Mouse (Mus musculus) intestine, embryonic 16.5 days (tissue): ENCODE measurements around the gene Mrps11. TPM values are rescaled to one million over a fixed set of nuclear protein-coding genes. Genes with fewer than 3 reads are reported as not detected.

ENCODE experiments used
- ATAC-seq: fragments of 200-750 bp; cut with Nextera tagmentation; 2 replicates; pipeline ENCODE4 v1.8.0; 2017; ENCODE audit warnings: moderate TSS enrichment, moderate library complexity
- H3K27ac ChIP-seq: fragments of 300-500 bp; sonication (generic); 2 replicates; pipeline ENCODE4 v1.5.1; 2014; ENCODE audit warnings: mild to moderate bottlenecking, low read length
- H3K27me3 ChIP-seq: fragments of 300-500 bp; sonication (generic); replicated peaks from 2 replicates; pipeline ENCODE4 v1.6.1; 2014; ENCODE audit warnings: low read length, control low read depth, mixed read lengths; ENCODE audit not compliant: control insufficient read depth, insufficient read depth
- H3K36me3 ChIP-seq: fragments of 300-500 bp; sonication (generic); 2 replicates; pipeline ENCODE4 v1.6.1; 2014; ENCODE audit warnings: low read length, control low read depth; ENCODE audit not compliant: control insufficient read depth, insufficient read depth
- H3K4me1 ChIP-seq: fragments of 300-500 bp; sonication (generic); 2 replicates; pipeline ENCODE4 v1.6.1; 2014; ENCODE audit warnings: low read length, control low read depth, mixed read lengths; ENCODE audit not compliant: control insufficient read depth, insufficient read depth
- H3K4me2 ChIP-seq: fragments of 300-500 bp; sonication (generic); 2 replicates; pipeline ENCODE4 v1.6.1; 2014; ENCODE audit warnings: low read depth, low read length, control low read depth
- H3K4me3 ChIP-seq: fragments of 300-500 bp; sonication (generic); 2 replicates; pipeline ENCODE4 v1.5.1; 2014; ENCODE audit warnings: mild to moderate bottlenecking, low read length
- H3K9ac ChIP-seq: fragments of 300-500 bp; sonication (generic); 2 replicates; pipeline ENCODE4 v1.6.1; 2014; ENCODE audit warnings: low read depth, low read length
- H3K9me3 ChIP-seq: fragments of 300-500 bp; sonication (generic); 2 replicates; pipeline ENCODE4 v1.6.1; 2016; ENCODE audit warnings: low read length, control low read depth; ENCODE audit not compliant: control insufficient read depth
- WGBS: fragments of 180-500 bp; shearing (Covaris S2); extraction: QIAGEN DNeasy Blood & Tissue Kit; methylation state at CpG from one replicate; pipeline ENCODE4 v1.1.7; 2014; 5-methylcytosine and 5-hydroxymethylcytosine counted together
- polyA plus RNA-seq: library from polyadenylated mRNA; unstranded; fragments of >200 nt; fragmentation: Nextera tagmentation; extraction: Ambion mirVana; gene quantifications from 2 replicates; pipeline ENCODE4 v1.2.1, GENCODE M21; 2015

Gene Mrps11
- polyA plus RNA-seq: 57.1 and 66.9 TPM in 2 replicates

GRCm38 (mm10) chr7:78782639-78783581, at the start of gene Mrps11, which contains the start of gene Mrpl46:
Gene Mrps11, plus strand, starts transcription at chr7:78783119.
Gene Mrpl46, minus strand, starts transcription at chr7:78783531.
- Histone ChIP-seq H3K9ac (peak within 1 kb of the TSS; percentile 85), H3K27me3 (no peaks in the 10 kb centered on the region), H3K36me3 (no peaks in the 10 kb centered on the region), H3K4me2 (peak within 1 kb of the TSS; percentile 65), H3K27ac (no peak within 1 kb of the TSS), H3K9me3 (no peaks in the 10 kb centered on the region), H3K4me1 (peaks cover 10% of the 10 kb centered on the region; the same call in 1 of the 2 replicates), H3K4me3 (peak within 1 kb of the TSS; percentile 78)
- ATAC-seq: peak; percentile 99
- under 1% methylated on average over 44 of the region's 44 CpGs for WGBS

GRCm38 (mm10) chr7:78737196-78737595, 45.7 kb upstream of the Mrps11 start:
- no peaks in the 10 kb centered on the region for H3K9me3 ChIP-seq
- 90% methylated on average over 6 of the region's 6 CpGs for WGBS
- ATAC-seq: no peak
- no peaks in the 10 kb centered on the region for H3K4me1 ChIP-seq
- H3K4me2 ChIP-seq: no peak overlapping the region
- no peak overlapping the region for H3K4me3 ChIP-seq
- no peaks in the 10 kb centered on the region for H3K36me3 ChIP-seq
- no peak overlapping the region for H3K9ac ChIP-seq
- no peak overlapping the region for H3K27ac ChIP-seq
- no peaks in the 10 kb centered on the region for H3K27me3 ChIP-seq

GRCm38 (mm10) chr7:78737614-78738210, 45.2 kb upstream of the Mrps11 start, which contains the start of gene Ntrk3:
Gene Ntrk3, minus strand, starts transcription at chr7:78738012.
- ATAC-seq: no peak
- no peaks in the 10 kb centered on the region for H3K27me3 ChIP-seq
- H3K27ac ChIP-seq: no peak within 1 kb of the TSS
- H3K4me2 ChIP-seq: no peak within 1 kb of the TSS
- no peak within 1 kb of the TSS for H3K4me3 ChIP-seq
- WGBS: 77% methylated on average over 5 of the region's 5 CpGs
- H3K9ac ChIP-seq: no peak within 1 kb of the TSS
- H3K4me1 ChIP-seq: no peaks in the 10 kb centered on the region
- no peaks in the 10 kb centered on the region for H3K36me3 ChIP-seq
- no peaks in the 10 kb centered on the region for H3K9me3 ChIP-seq

GRCm38 (mm10) chr7:78739351-78740000, 43.4 kb upstream of the Mrps11 start:
- H3K9ac ChIP-seq: no peak overlapping the region
- H3K36me3 ChIP-seq: no peaks in the 10 kb centered on the region
- no peaks in the 10 kb centered on the region for H3K9me3 ChIP-seq
- H3K4me3 ChIP-seq: no peak overlapping the region
- H3K27ac ChIP-seq: no peak overlapping the region
- H3K27me3 ChIP-seq: no peaks in the 10 kb centered on the region
- H3K4me1 ChIP-seq: no peaks in the 10 kb centered on the region
- H3K4me2 ChIP-seq: no peak overlapping the region
- WGBS: 82% methylated on average over 8 of the region's 8 CpGs
- no peak for ATAC-seq

- Histone ChIP-seq H3K9ac (no peak overlapping the region), H3K4me2 (no peak overlapping the region), H3K27me3 (no peaks in the 10 kb centered on the region), H3K4me3 (no peak overlapping the region), H3K9me3 (no peaks in the 10 kb centered on the region), H3K36me3 (no peaks in the 10 kb centered on the region), H3K27ac (no peak overlapping the region), H3K4me1 (no peaks in the 10 kb centered on the region)
- WGBS: 60% methylated on average over 5 of the region's 5 CpGs
- no peak for ATAC-seq
These were observed 39.1 kb upstream of the Mrps11 start for GRCm38 (mm10) chr7:78743731-78744385.

- H3K36me3 ChIP-seq: no peaks in the 10 kb centered on the region
- no peak overlapping the region for H3K4me3 ChIP-seq
- WGBS: 86% methylated on average over 4 of the region's 4 CpGs
- H3K9ac ChIP-seq: no peak overlapping the region
- no peak overlapping the region for H3K4me2 ChIP-seq
- no peak for ATAC-seq
- H3K27ac ChIP-seq: no peak overlapping the region
- no peaks in the 10 kb centered on the region for H3K27me3 ChIP-seq
- H3K9me3 ChIP-seq: no peaks in the 10 kb centered on the region
- H3K4me1 ChIP-seq: no peaks in the 10 kb centered on the region
These were observed 30.0 kb upstream of the Mrps11 start for GRCm38 (mm10) chr7:78752961-78753360.

- Histone ChIP-seq H3K4me1 (no peaks in the 10 kb centered on the region), H3K4me3 (no peak overlapping the region), H3K36me3 (no peaks in the 10 kb centered on the region), H3K27me3 (no peaks in the 10 kb centered on the region), H3K9ac (no peak overlapping the region), H3K9me3 (no peaks in the 10 kb centered on the region), H3K27ac (no peak overlapping the region), H3K4me2 (no peak overlapping the region)
- no peak for ATAC-seq
- 80% methylated on average over 7 of the region's 7 CpGs for WGBS
These were observed 29.0 kb upstream of the Mrps11 start for GRCm38 (mm10) chr7:78753752-78754457.

- Histone ChIP-seq H3K36me3 (no peaks in the 10 kb centered on the region), H3K4me3 (no peak overlapping the region), H3K9me3 (no peaks in the 10 kb centered on the region)
These were observed 28.4 kb upstream of the Mrps11 start for GRCm38 (mm10) chr7:78754458-78755000.

More at GRCm38 (mm10) chr7:78754458-78755000, 28.4 kb upstream of the Mrps11 start:
- no peak for ATAC-seq
- Histone ChIP-seq H3K27me3 (no peaks in the 10 kb centered on the region), H3K27ac (no peak overlapping the region), H3K4me2 (no peak overlapping the region), H3K4me1 (no peaks in the 10 kb centered on the region), H3K9ac (no peak overlapping the region)
- 64% methylated on average over 8 of the region's 8 CpGs for WGBS
